Mouse (Mus musculus) gonadal fat pad, adult 2 months (tissue): Measurements from ENCODE around the gene Enpp1. TPM values are rescaled to one million over a fixed set of nuclear protein-coding genes. Genes with fewer than 3 reads are reported as not detected.
"Not testable (repeated sequence)": the region's sequence is repeated elsewhere in the genome, so short reads cannot be mapped to it uniquely, and the experiment has no call there.

Source experiments
- DNase-seq: peaks from one replicate; pipeline ENCODE4 v3.0.0-alpha.2; 2012; ENCODE audit warnings: low read depth
- polyA plus RNA-seq: library from polyadenylated mRNA; depleted of rRNA; stranded (reverse); fragments of >200 nt; gene quantifications from 2 replicates; pipeline ENCODE4 v1.2.3, GENCODE M21; 2012

The Enpp1 gene
- polyA plus RNA-seq, 1 experiment: 59.9 TPM

DNA sequence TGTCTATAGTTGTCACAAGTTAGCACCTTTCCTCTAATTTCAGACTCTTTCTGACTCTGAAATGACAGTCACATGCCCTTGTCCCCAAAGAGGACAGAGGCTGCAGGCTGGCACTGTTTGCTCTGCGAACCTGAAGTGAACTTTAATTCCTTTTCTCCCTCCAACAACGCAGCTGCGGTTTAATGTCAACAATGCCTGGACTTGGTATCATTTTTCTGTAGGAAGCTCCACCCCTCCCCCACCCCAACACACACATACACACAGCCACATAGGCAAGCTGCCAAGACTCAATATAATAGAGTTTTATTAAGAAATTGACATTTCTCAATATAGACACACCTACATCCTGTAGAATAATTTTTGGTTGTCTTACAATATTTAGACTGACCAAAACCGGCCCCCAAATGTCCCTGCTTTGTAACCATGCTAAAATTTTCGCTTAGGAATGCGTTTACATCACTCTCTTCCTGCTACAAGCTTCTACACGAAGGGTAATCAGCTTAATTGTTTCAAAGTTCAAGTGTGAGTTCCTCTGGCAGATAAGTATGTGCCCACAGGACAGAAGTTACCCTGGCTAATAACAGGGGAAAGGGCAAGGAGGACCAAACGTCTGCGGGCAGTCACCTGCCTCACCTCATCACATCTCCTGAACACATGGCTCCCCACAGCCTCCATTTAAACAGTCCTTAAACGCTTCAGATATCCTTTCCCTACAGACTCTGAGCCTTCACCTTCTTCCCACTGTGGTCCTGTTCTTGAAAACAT is 73.5 kb downstream of the Enpp1 start:
- no peak for DNase-seq

DNA sequence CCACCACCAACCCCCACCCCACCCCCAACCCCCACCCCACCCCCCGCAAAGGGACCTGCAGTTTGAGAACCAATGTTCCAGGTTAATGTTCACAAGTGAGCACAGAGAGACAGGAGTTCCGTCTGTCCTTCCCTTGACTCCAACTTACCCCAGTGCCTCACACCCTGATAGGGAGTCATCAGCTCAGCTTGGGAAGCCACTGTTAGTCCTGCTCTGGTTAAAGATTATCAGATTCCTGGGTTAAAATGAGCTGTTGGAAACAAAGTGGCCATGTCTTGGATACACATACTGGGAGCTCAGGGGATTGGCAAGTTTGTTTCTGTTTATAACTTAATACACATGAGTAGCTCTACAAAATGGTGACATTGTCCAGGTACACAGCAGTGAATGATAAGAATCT is 75.0 kb downstream of the Enpp1 start:
- DNase-seq: no peak

- no peak for DNase-seq
Measured at GRCm38 (mm10) chr10:24635884-24636283, 76.1 kb downstream of the Enpp1 start.

GRCm38 (mm10) chr10:24635331-24635815 is 76.6 kb downstream of the Enpp1 start:
- DNase-seq: no peak

GRCm38 (mm10) chr10:24634288-24634687 is 77.7 kb downstream of the Enpp1 start:
- DNase-seq: no peak

DNA sequence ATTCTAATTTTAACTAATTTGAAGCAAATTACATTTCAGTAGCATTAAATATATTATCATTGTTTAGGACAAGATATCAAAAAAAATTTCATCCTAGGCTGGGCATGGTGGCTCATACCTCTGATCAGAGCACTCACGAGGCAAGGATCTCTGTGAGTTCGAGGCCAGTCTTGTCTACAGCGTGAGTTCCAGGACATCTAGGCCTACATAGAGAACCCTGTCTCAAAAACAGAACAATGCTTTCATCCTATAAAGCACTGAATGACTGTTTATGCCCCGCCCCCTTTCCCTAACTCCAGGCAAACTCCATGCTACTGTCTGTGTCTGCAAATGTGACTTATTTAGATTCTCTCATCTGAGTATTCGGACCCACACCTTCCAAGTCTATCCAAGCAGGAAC is 80.8 kb downstream of the Enpp1 start:
- DNase-seq: no peak

DNA sequence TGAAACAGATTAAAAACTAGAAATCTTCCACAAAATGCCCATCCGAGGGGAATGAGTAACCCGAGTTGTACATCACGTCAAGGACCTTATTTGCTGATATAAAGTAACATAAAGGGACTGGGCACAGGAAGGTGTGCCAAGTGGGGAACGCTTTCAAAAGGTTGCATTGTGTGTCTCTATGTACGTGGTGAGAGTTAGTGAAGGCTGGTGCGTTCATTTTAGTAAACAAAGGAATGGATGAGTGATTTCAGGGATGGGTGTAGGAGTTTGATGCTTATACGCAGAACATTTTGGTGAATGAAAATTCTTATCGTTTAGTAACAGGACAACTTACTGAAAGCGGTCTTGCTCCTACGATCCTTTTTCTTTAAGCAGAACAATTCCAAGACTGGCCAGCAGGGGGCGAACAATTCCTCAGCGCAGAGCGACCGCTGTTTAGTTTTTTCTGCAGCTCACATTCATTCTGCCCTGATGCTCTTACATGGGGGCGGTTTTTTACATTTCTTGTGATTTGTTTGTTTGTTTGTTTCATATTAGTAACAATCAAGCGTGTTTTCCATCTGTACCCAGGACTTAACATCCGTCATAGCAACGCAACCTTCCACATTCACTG is 81.4 kb downstream of the Enpp1 start:
- DNase-seq: no peak

GRCm38 (mm10) chr10:24629086-24629720 is 82.8 kb downstream of the Enpp1 start:
- no peak for DNase-seq

GRCm38 (mm10) chr10:24628466-24628865 is 83.5 kb downstream of the Enpp1 start:
- no peak for DNase-seq

DNA sequence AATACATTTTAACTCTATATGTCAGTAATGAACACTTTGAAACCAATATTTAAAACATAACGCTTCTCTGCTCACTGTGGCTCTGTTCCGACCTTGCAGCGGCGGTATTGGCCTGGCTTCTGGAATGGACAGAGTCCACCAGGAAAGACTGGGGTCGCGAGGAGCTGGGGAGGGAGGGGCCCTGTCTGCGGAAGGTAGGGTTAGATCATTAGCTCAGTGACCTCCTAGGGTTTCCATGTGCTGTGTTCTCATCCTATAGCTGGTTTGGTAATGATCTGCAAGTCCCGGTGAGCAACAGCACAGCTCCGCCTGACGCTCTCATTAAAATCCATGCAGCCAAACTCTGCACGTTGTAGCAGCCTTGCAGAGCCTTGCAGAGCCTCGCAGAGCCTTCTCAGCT is 84.7 kb downstream of the Enpp1 start:
- no peak for DNase-seq

- DNase-seq: no peak
Measured at GRCm38 (mm10) chr10:24625060-24625701, 86.8 kb downstream of the Enpp1 start.

- DNase-seq: no peak
Measured at GRCm38 (mm10) chr10:24622586-24622985, 89.4 kb downstream of the Enpp1 start.

- DNase-seq: no peak
Measured at GRCm38 (mm10) chr10:24621572-24621971, 90.4 kb downstream of the Enpp1 start.

GRCm38 (mm10) chr10:24616572-24616971 is 95.4 kb downstream of the Enpp1 start:
- not testable (repeated sequence) for DNase-seq

DNA sequence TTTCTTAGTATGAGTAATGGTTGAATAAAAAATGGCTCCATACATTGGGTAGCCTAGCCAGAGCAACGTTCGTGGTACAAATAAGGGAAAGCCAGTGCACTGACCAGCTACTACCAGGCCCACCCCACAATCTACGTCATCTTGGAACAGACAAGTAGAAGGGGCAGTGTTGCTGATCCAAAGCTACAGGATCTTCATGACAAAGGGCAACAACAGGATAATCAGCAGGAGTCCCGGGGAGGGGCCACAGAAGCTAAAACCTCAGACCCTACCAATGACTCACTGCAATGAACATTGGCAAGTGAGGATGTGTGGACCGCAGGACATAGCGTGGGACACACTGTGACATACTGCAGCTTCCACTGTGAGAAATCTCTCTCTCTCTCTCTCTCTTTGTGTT is 96.2 kb downstream of the Enpp1 start:
- no peak for DNase-seq

GRCm38 (mm10) chr10:24614726-24615125 is 97.2 kb downstream of the Enpp1 start:
- no peak for DNase-seq

DNA sequence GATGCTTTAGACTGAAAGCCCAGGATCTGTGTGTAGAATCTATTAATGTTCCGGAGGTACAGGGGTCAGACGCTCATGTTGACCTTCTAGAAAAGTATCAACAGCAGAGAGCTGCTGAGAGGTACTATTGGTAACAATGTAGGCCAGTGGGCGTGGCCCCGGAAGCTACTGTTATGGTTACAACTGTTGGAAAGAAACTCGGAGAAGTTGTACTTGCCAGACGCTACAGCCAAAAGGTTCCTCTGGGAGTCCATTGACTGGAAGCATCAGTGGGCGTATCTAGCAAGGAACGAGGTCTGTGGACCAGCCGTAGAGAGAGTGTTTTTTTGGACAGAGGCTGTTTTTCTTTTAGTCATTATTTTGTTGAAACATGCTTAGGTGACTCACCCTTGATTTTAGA is 102.2 kb downstream of the Enpp1 start:
- no peak for DNase-seq

DNA sequence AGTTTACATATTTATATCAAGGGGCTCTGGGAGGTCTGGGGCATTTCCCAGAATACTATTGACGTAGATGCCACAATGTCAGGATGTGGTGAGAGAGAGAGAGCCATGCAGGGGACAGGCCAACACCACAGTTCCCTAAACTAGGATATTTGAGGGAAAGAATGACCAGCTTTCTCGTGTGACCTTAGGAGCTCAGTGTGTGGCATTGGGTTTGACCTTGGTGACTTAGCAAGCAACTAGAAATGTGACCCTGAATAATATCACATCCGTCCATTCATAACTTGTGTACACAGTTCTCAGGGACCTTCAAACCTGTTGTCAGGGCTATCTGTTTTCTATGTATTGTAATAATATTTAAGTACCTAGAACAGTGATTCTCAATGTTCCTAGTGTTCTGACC is 102.8 kb downstream of the Enpp1 start:
- no peak for DNase-seq

GRCm38 (mm10) chr10:24603727-24604126 is 108.2 kb downstream of the Enpp1 start:
- DNase-seq: no peak

DNA sequence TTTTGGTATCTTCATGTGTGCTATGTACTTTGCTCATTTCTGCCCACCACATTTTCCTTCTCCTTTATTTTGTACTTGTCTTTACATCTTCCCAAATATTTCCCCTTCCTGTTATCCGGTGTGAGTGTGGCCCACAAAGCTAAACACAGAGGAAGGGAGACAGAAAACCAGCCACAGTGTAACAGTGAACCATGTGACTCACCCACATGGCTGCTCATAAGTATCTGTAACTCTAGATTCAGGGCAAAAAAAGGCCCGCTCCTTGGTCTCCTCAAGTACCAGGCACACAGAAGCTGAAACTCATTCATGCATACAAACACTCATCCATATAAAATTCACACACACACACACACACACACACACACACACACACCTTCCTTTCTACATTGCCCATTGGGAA is 108.9 kb downstream of the Enpp1 start:
- no peak for DNase-seq

- DNase-seq: no peak
Measured at GRCm38 (mm10) chr10:24599802-24600201, 112.2 kb downstream of the Enpp1 start.

DNA sequence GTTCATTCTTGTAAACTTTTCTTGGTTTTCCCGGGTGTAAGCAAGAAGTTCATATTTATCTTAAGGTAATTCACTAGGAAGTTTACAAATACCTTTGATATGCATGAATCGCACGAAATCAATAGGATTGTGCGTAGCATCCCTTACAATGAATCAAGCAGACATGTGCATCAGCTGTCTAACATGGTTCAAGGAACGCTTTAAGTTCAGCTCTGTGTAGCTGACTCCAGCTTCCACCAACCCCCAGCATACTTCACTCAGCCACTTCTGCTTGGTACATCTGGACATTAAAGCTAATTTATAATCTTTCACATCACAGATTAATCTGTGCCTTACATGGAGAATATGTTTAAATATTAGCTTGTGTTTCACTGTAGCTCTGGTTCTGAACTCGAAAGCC is 113.3 kb downstream of the Enpp1 start:
- no peak for DNase-seq
